In the genomic region with DNA sequence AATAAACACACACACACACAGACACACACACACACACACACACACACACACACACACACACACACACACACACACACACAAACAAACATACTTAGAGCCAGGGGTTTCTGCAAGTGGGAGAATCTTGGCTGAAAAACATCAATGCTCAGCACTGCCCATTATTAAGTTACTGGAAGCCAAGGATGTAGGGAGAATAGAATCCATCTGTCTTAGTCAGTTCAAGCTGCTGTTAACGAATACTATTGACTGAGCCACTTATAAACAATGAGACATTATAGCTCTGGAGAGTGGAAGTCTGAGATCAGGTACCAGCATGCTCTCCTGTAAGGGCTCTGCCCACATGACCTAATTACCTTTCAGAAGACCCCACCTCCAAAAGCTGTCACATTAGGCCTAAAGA, we compare ENCODE assay signal across 26 mouse cellular contexts.
"Had no signal": no experiment of that assay in that cellular context is flagged by ENCODE, and none has a peak within 500 bp of the region (broad histone marks: within the 10 kb centered on the region; RNA-seq: fewer than 3 reads in every experiment).

No protein-coding gene starts in this region.

- H3K9ac ChIP-seq: heart, embryonic 13.5 days; heart, embryonic 15.5 days; hindbrain, embryonic 15.5 days; kidney, embryonic 15.5 days; limb, embryonic 13.5 days; limb, embryonic 15.5 days; liver, embryonic 12.5 days; liver, embryonic 14.5 days had no signal

- H3K27ac ChIP-seq: gastrocnemius, adult 2 months; heart, adult 2 months; heart, embryonic 13.5 days; heart, embryonic 15.5 days; hindbrain, embryonic 15.5 days; kidney, embryonic 15.5 days; kidney, postnatal 0 days; limb, embryonic 13.5 days; limb, embryonic 15.5 days; liver, embryonic 12.5 days; liver, embryonic 14.5 days had no signal

- H3K27me3 ChIP-seq: heart, embryonic 13.5 days; heart, embryonic 15.5 days; hindbrain, embryonic 15.5 days; kidney, embryonic 15.5 days; limb, embryonic 13.5 days; limb, embryonic 15.5 days had no signal

- H3K9me3 ChIP-seq: heart, embryonic 13.5 days; heart, embryonic 15.5 days; hindbrain, embryonic 15.5 days; kidney, embryonic 15.5 days; limb, embryonic 13.5 days; limb, embryonic 15.5 days; liver, embryonic 12.5 days had no signal

- H3K4me3 ChIP-seq: gastrocnemius, adult 2 months; heart, adult 2 months; heart, embryonic 13.5 days; heart, embryonic 15.5 days; hindbrain, embryonic 15.5 days; kidney, embryonic 15.5 days; limb, embryonic 13.5 days; limb, embryonic 15.5 days; liver, embryonic 12.5 days had no signal

- H3K4me1 ChIP-seq: heart, embryonic 13.5 days; heart, embryonic 15.5 days; hindbrain, embryonic 15.5 days; kidney, embryonic 15.5 days; limb, embryonic 13.5 days; limb, embryonic 15.5 days; liver, embryonic 12.5 days had no signal

- ATAC-seq: intestine, embryonic 16.5 days; liver, embryonic 12.5 days had no signal

- H3K4me2 ChIP-seq: heart, embryonic 11.5 days; heart, embryonic 13.5 days; heart, embryonic 15.5 days; hindbrain, embryonic 15.5 days; kidney, embryonic 15.5 days; limb, embryonic 13.5 days; limb, embryonic 15.5 days; liver, embryonic 12.5 days had no signal

- H3K36me3 ChIP-seq: heart, embryonic 13.5 days; heart, embryonic 15.5 days; hindbrain, embryonic 15.5 days; kidney, embryonic 15.5 days; limb, embryonic 13.5 days; limb, embryonic 15.5 days; liver, embryonic 12.5 days had no signal

- DNase-seq: gastrocnemius, adult 2 months; gastrocnemius, postnatal 10 days; gastrocnemius, postnatal 36 days; heart, adult 11 months; heart, adult 2 months; heart, postnatal 14 days; heart, postnatal 36 days; kidney, adult 11 months; kidney, adult 2 months; kidney, adult 9 months; kidney, postnatal 14 days; kidney, postnatal 36 days; layer of hippocampus, adult 9-11 months; layer of hippocampus, postnatal 36 days; left cerebral cortex, postnatal 4 days had no signal
